Mouse (Mus musculus) ES-Bruce4 (cell line): ENCODE results near the gene Jmjd6. TPM values are rescaled to one million over a fixed set of nuclear protein-coding genes. Genes with fewer than 3 reads are reported as not detected.
A peak's percentile ranks its signal among the peaks of the same experiment; 100 is the strongest.

Experiments
- H3K27ac ChIP-seq: 2 replicates; pipeline ENCODE4 v1.5.1; 2012; ENCODE audit warnings: low read length, inconsistent platforms; ENCODE audit not compliant: insufficient read depth
- H3K27me3 ChIP-seq: 2 replicates; pipeline ENCODE4 v1.6.1; 2012; ENCODE audit warnings: mild to moderate bottlenecking, low read length, inconsistent platforms; ENCODE audit not compliant: control insufficient read depth, poor library complexity, insufficient read depth, severe bottlenecking
- H3K36me3 ChIP-seq: 2 replicates; pipeline ENCODE4 v1.6.1; 2012; ENCODE audit warnings: inconsistent platforms, mild to moderate bottlenecking, low read length, moderate library complexity; ENCODE audit not compliant: control insufficient read depth, poor library complexity, insufficient read depth, severe bottlenecking
- H3K4me1 ChIP-seq: one replicate; pipeline ENCODE4 v1.8.1; 2011; ENCODE audit warnings: low read length; ENCODE audit not compliant: control insufficient read depth, insufficient read depth
- H3K4me3 ChIP-seq: 2 replicates; pipeline ENCODE4 v1.5.1; 2011; ENCODE audit warnings: low read depth, mild to moderate bottlenecking, low read length
- H3K9ac ChIP-seq: 2 replicates; pipeline ENCODE4 v1.6.1; 2012; ENCODE audit warnings: low read depth, mild to moderate bottlenecking, inconsistent platforms; ENCODE audit not compliant: poor library complexity, severe bottlenecking
- H3K9me3 ChIP-seq: replicated peaks from 2 replicates; pipeline ENCODE4 v1.6.1; 2012; ENCODE audit warnings: mild to moderate bottlenecking, low read length, inconsistent platforms; ENCODE audit not compliant: control insufficient read depth, poor library complexity, insufficient read depth, severe bottlenecking
- CTCF ChIP-seq: IDR thresholded peaks from one replicate; pipeline ENCODE4 v1.8.1; 2011; ENCODE audit warnings: low read depth, low read length
- EP300 ChIP-seq: IDR thresholded peaks from 2 replicates; pipeline ENCODE4 v1.6.1; 2011; ENCODE audit warnings: low read depth, low read length; ENCODE audit not compliant: insufficient read depth
- POLR2A ChIP-seq: IDR thresholded peaks from one replicate; pipeline ENCODE4 v1.8.1; 2011; ENCODE audit warnings: low read length; ENCODE audit not compliant: insufficient read depth
- polyA plus RNA-seq: library from polyadenylated mRNA; stranded (reverse); fragments of >200 nt; gene quantifications from 2 replicates; pipeline ENCODE4 v1.2.4, GENCODE M21; 2011; ENCODE audit warnings: low read depth; ENCODE audit not compliant: missing spikeins, insufficient read depth, insufficient read length

Jmjd6 gene
- 45.6 and 49.0 TPM in 2 replicates for polyA plus RNA-seq

DNA sequence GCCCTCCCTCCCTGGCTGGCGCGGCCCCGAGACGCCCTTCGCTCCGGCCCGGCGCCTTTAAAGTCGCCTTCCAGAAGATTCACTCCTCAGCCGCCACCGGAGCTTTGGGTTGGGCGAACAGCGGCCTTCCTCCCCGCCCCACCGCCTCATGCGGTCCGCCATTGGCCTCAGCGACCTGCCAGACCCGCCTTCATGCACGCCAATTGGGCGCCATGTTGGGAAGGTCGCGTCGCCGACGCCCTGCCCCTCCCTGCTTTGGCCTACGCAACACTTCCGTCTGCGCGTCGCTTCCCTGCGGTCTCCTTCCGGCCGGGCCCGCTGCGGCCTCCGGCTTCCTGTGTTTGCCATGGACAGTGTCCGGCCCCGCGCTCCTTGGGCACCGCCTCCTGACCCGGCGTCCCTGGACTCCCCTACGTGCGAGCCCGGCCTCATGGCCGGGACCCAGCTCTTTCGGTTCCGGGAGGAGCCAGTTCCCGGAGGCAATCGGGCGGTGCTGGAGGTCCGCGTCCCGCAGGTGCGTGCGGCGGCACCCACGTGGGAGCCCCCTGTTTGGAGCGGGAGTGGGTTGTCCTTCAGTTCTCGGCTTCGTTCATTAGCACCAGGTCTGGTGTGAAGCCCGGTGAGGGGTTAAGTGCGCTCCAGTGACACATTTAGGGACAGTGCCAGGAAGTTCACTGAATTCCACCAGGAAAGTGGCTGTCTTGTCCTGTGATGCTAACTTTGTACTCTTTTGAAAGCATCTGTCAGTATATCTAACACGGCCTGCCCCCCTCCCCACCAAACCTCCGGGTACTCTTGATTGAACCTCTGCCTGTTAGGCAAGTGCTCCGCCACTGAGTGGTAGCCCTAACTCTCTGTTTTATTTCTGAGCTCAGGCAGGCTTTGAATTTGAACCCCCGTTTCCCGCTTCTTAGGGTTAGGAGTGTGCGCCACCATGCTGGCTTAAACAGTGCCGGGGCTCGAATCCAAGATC is at the start of gene Jmjd6, which contains the start of gene Mettl23:
Jmjd6 (minus strand) TSS at position 189 of the 973 bp plus-strand sequence.
Mettl23 (plus strand) TSS at position 18 of the 973 bp plus-strand sequence.
- Histone ChIP-seq H3K9ac (peak within 1 kb of the TSS; percentile 86), H3K36me3 (peaks cover 45% of the 10 kb centered on the region), H3K27ac (peak within 1 kb of the TSS; percentile 32), H3K27me3 (no peaks in the 10 kb centered on the region), H3K4me3 (peak within 1 kb of the TSS; percentile 94), H3K9me3 (no peaks in the 10 kb centered on the region), H3K4me1 (peaks cover 6% of the 10 kb centered on the region)
- TF ChIP-seq POLR2A, result no peak
- TF ChIP-seq EP300, result 0 out of 2 replicates have a peak, but pooled peaks have one; percentile 20

DNA sequence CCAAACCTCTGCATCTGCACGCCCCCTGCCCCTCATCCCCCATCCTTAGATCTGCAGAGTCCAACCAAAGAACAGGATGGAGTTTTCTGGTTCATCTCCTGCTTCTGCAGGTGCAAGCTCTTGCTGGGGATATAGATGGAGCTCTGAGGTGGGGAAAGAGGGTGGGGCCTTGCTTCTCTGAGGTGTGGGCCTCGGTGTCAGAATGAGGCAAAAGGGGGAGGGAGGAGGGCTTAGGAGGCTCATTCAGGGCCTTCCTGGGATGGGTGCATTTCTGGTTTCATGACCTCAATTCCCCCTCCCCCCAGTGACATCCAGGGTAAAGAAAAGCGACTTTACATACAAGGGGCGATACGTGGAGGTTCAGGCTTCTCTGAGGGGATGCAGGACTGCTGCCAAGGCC is 43.9 kb upstream of the Jmjd6 start:
- Histone ChIP-seq H3K4me3 (no peak overlapping the region), H3K9ac (no peak overlapping the region), H3K27me3 (no peaks in the 10 kb centered on the region), H3K27ac (no peak overlapping the region), H3K36me3 (no peaks in the 10 kb centered on the region), H3K9me3 (no peaks in the 10 kb centered on the region), H3K4me1 (peaks cover 8% of the 10 kb centered on the region)
- TF ChIP-seq EP300, result no peak

DNA sequence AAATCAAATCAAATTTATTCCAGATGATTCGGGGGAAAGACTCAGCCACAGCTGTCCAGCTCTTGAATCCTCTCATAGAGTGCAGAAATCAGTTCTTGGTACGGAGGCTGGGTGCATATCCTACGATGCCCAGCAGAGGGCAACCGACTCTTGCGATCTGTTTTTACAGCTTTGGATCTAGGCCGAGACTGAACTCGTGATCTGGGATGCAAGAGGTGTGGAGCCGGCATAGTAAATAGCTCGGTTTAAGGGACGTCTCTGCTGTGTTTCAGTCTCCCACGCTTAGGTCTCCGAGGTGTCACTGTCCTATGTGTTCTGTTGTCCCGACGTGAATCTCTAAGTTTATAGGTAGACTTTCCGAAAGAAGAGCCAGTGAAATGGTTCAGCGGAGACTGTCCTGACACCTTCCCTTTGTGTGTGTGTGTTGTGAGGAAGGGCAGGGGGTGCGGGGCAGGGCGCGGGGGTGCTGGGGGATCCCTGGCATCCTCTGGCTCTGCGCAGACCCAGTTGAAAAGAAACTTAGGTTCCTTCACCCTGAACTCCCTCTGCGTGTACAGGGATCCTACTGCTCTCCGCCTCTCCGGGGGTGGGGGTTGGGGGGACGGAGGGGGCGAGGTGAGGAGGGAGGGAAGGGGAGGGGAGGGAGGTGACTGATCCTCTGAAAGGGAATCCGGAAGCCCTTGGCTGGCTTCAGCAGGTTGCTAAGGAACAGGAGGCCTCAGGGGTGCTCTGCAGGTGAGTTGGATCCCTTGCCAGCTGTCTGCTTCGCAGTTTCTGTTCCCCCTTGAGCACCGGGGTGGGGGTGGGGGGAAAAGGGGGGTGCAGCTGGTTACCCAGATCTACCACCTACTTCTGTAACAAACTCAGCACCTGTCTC is 42.3 kb upstream of the Jmjd6 start:
- Histone ChIP-seq H3K4me1 (peaks cover 7% of the 10 kb centered on the region), H3K4me3 (peak overlapping the region; percentile 61), H3K9me3 (no peaks in the 10 kb centered on the region), H3K36me3 (no peaks in the 10 kb centered on the region), H3K27ac (no peak overlapping the region), H3K9ac (peak overlapping the region; percentile 68), H3K27me3 (no peaks in the 10 kb centered on the region)
- TF ChIP-seq CTCF, result peak; percentile 87
- TF ChIP-seq EP300, result peak; percentile 62
- no peak for TF ChIP-seq POLR2A

DNA sequence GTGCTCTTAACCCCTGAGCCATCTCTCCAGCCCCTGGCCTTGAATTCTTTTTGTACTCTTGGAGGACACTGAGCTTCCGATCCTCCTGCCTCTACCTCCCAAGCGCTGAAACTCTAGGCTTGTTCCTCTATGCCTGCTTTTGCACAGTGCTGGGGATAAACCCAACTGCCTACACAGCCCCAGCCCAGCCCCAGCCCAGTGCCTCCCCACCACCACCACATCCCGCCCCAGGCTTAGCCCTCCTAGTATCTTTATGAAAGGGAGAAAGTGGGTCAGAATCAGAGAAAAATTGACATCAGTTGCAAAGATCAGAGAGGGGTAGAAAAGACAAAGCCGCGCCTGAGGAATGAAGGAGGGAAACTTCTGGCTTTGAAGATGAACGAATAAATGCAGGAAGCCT is 40.8 kb upstream of the Jmjd6 start:
- Histone ChIP-seq H3K27me3 (no peaks in the 10 kb centered on the region), H3K9me3 (no peaks in the 10 kb centered on the region), H3K27ac (no peak overlapping the region), H3K4me1 (peaks cover 4% of the 10 kb centered on the region), H3K4me3 (no peak overlapping the region), H3K36me3 (no peaks in the 10 kb centered on the region), H3K9ac (no peak overlapping the region)
- no peak for TF ChIP-seq CTCF
- TF ChIP-seq EP300, result no peak
- no peak for TF ChIP-seq POLR2A

DNA sequence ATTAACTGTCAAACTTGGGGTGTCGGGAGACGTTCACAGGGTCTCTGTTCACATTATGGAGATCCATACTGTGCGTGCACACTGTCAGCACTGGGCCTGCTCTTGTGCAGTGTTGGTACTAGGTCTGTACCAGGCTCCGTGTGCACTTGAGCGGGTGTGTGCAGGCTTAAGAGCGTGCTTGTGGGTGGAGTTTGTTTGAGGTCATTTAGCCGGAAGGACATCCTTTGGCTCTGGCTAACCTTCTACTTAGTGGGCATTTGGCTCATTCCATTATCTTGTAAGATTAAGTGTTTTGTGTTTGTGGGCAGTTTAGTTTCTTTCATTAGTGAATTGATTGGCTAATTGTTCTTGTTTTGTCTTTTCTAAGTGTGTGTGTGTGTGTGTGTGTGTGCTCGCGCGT is 39.2 kb upstream of the Jmjd6 start:
- no peaks in the 10 kb centered on the region for H3K9me3 ChIP-seq
- H3K4me3 ChIP-seq, result no peak overlapping the region
- H3K4me1 ChIP-seq, result peaks cover 3% of the 10 kb centered on the region
- no peaks in the 10 kb centered on the region for H3K36me3 ChIP-seq
- no peak overlapping the region for H3K27ac ChIP-seq
- no peaks in the 10 kb centered on the region for H3K27me3 ChIP-seq
- no peak overlapping the region for H3K9ac ChIP-seq
- TF ChIP-seq POLR2A (no peak), CTCF (no peak), EP300 (no peak)
